Comparison of ENCODE assay signal across 9 mouse cellular contexts in genomic region chr13:48639570-48639969, GRCm38 (mm10). TPM values are rescaled to one million over a fixed set of nuclear protein-coding genes. Genes with fewer than 3 reads are reported as not detected.
DNase-seq lines count a peak whose midpoint lies in the region; ATAC-seq lines count a peak whose summit lies in the region.
"Had no signal": no experiment of that assay in that cellular context is flagged by ENCODE, and none has a peak within 500 bp of the region (broad histone marks: within the 10 kb centered on the region; RNA-seq: fewer than 3 reads in every experiment).

No protein-coding gene starts in this region.

- ATAC-seq in lung, embryonic 16.5 days (ENCODE audit: low read depth) = peak; percentile 41; the same call in 1 of the 2 replicates

- H3K4me1 ChIP-seq in lung, embryonic 16.5 days (replicated peaks; ENCODE audit: control insufficient read depth, insufficient read depth, low read length) = no peaks in the 10 kb centered on the region

- DNase-seq in gastrocnemius, adult 18-20 months (ENCODE audit: low spot score) = peak; percentile 68
- no peak for DNase-seq in gastrocnemius, adult 8-10 months (ENCODE audit: low spot score in 2 of 2)
- DNase-seq in 416B (ENCODE audit: low read depth) (peak; percentile 76), ZHBTc4 (ENCODE audit: low read depth, low spot score) (peak; percentile 76)
- DNase-seq in embryo, embryonic 11 days = peak; percentile 80
- DNase-seq in kidney, adult 8-10 months = peak; percentile 50 to 62
- DNase-seq in splenic B cell, adult 2 months (ENCODE audit: low read depth, low spot score) = peak; percentile 77

- no peaks in the 10 kb centered on the region for H3K36me3 ChIP-seq in lung, embryonic 16.5 days (ENCODE audit: control insufficient read depth, insufficient read depth, low read length)
- H3K36me3 ChIP-seq in splenic B cell, adult 2 months (ENCODE audit: control insufficient read depth, insufficient read depth, low read length, poor library complexity, severe bottlenecking) = no peaks in the 10 kb centered on the region

- H3K9ac ChIP-seq in lung, embryonic 16.5 days (ENCODE audit: low read length) = no peak overlapping the region

- no peak overlapping the region for H3K4me3 ChIP-seq in lung, embryonic 16.5 days (ENCODE audit: low read length)

- H3K27ac ChIP-seq in lung, embryonic 16.5 days (ENCODE audit: low read length) = no peak overlapping the region

- no peak overlapping the region for H3K4me2 ChIP-seq in lung, embryonic 16.5 days (ENCODE audit: low read depth, low read length)

- H3K9me3 ChIP-seq in lung, embryonic 16.5 days (ENCODE audit: control insufficient read depth, low read length) = no peaks in the 10 kb centered on the region

- H3K27me3 ChIP-seq in lung, embryonic 16.5 days (ENCODE audit: control insufficient read depth, insufficient read depth, low read depth, low read length) = no peaks in the 10 kb centered on the region
- no peaks in the 10 kb centered on the region for H3K27me3 ChIP-seq in splenic B cell, adult 2 months (ENCODE audit: control insufficient read depth, insufficient read depth, low read length, poor library complexity, severe bottlenecking)

RNA-seq across cellular contexts. Expression of gene Ptpdc1, which starts 14.1 kb away (rescaled TPM):
- 1 to 10 TPM; 3.7 to 3.8 TPM for total RNA-seq in gastrocnemius, adult 18-20 months (2021)
- 1 to 10 TPM; 2.6 to 3.4 (median 3.0) TPM for total RNA-seq in gastrocnemius, adult 8-10 months (2022)
- polyA plus RNA-seq in lung, embryonic 16.5 days (2015; fragmentation: Nextera tagmentation; extraction: Ambion mirVana) = 9.2 and 10.1 TPM in 2 replicates

RNA-seq across cellular contexts. Expression of gene Barx1, which starts 23.2 kb away (rescaled TPM):
- total RNA-seq in gastrocnemius, adult 18-20 months (2021) = not detected
- total RNA-seq in gastrocnemius, adult 8-10 months (2022) = not detected
- polyA plus RNA-seq in lung, embryonic 16.5 days (2015; fragmentation: Nextera tagmentation; extraction: Ambion mirVana) = 0.15 and 0.43 TPM in 2 replicates
- polyA plus RNA-seq: large intestine, adult 2 months had no signal

Comparison
In these comparisons a context has a peak if more than half of its experiments do, and no peak if none do; other contexts are left out.
1. DNase-seq: peak in gastrocnemius, adult 18-20 months (single experiment), 416B (single experiment), ZHBTc4 (single experiment), embryo, embryonic 11 days (single experiment), kidney, adult 8-10 months (2 of 2) and splenic B cell, adult 2 months (single experiment); none in gastrocnemius, adult 8-10 months (0 of 2).